Mouse (Mus musculus): ENCODE results near the gene Rsc1a1. TPM values are rescaled to one million over a fixed set of nuclear protein-coding genes. Genes with fewer than 3 reads are reported as not detected.

Gene Rsc1a1
- polyA plus RNA-seq, 1 experiment from 2014 or later = not detected

DNA sequence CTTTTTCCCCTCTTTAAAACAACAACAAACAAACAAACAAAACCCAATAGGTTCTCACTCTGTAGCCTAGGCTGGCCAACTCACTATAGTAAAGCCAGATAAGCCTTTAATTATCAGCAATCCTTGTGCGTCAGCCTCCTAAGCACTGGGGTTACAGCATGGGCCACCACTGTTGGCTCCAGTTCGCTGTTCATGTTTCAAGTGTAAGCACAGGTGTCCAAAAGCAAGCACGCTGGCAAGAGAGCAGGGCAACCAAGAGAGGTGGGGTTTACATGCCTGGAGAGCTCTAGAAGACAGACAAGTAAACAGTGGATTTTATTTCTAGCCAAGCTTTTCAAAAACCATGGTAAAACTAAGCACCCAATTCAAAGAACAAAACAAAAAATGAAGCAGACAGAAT lies 694 bp upstream of the Rsc1a1 start:
- 88% methylated on average over 3 of the region's 3 CpGs for WGBS
- Histone ChIP-seq H3K27ac (replicated peaks) (no peak overlapping the region), H3K4me2 (no peak overlapping the region), H3K4me1 (replicated peaks) (no peaks in the 10 kb centered on the region), H3K9ac (no peak overlapping the region), H3K36me3 (peaks cover 76% of the 10 kb centered on the region), H3K27me3 (no peaks in the 10 kb centered on the region), H3K9me3 (no peaks in the 10 kb centered on the region), H3K4me3 (no peak overlapping the region)
- ATAC-seq (ENCODE audit: low read depth) = no peak

DNA sequence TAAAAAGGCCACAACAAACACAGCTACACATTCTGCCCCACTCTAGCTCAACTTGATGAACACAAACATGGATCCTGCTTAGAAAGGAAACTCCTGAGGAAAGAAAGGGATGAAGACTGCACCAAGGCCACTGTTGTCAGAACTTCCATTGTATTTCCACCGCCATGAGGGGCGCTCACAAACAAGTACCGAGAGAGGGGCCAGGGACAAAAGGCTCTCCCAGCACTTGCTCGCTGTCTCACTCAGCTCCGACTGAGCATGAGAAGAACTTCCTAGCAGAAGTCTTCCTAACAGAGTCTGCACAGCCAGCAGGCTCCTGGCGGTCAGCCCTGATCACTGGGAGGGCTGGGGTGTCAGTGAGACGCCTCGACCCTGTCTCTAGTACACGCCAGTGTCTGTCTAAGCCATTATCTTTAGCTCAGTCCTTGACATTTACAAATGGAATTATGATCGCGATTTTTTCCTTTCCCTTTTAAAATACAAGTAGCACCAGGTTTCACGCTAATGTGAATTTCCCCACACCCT lies 2.6 kb downstream of the Rsc1a1 start:
- Histone ChIP-seq H3K27ac (replicated peaks) (no peak overlapping the region), H3K4me2 (no peak overlapping the region), H3K9ac (no peak overlapping the region), H3K9me3 (no peaks in the 10 kb centered on the region), H3K36me3 (peaks cover 58% of the 10 kb centered on the region), H3K27me3 (no peaks in the 10 kb centered on the region), H3K4me3 (no peak overlapping the region), H3K4me1 (replicated peaks) (no peaks in the 10 kb centered on the region)
- 69% methylated on average over 12 of the region's 12 CpGs for WGBS
- no peak for ATAC-seq (ENCODE audit: low read depth)

DNA sequence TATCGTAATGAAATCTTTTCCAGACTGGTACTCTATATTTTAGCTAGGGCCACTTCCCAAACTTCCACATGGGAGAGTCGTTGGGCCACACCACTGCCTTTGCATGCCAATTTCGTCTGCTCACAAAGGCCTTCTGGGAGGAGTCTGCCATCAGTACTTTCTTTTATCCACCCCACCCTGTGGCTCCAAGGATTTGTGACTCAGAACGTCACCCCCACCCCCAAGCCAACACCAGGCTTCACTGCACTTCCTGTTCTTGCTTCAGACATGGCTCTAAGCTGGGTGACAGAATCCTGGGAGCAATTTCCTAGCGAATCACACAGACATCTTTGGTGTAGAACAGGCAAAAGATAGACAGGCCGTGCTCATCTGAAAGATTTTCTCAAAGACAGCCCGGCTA lies 3.6 kb downstream of the Rsc1a1 start:
- Histone ChIP-seq H3K27ac (replicated peaks) (no peak overlapping the region), H3K9ac (no peak overlapping the region), H3K36me3 (peaks cover 57% of the 10 kb centered on the region), H3K9me3 (no peaks in the 10 kb centered on the region), H3K27me3 (no peaks in the 10 kb centered on the region), H3K4me3 (no peak overlapping the region), H3K4me2 (no peak overlapping the region), H3K4me1 (replicated peaks) (no peaks in the 10 kb centered on the region)
- WGBS = 57% methylated on average over 7 of the region's 7 CpGs
- no peak for ATAC-seq (ENCODE audit: low read depth)

DNA sequence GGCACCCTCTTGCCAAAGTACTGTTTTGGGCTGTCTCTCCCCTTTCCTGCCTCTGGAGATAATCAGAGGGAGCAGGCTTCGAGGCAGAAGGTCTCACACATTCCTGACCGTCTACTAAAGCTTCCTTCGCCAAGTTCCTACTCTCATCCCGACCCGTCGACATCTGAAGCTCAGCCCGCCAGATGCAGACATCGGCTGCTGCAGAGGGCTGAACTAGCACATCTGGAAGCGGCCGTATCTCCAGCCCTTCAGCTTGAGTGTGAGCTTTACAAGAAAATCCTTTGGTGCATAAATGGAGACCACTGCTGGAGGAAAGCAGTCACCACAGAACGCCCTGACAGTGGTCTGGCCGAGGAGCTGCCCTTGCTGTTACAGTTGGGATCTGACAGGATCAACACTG lies 4.5 kb downstream of the Rsc1a1 start:
- Histone ChIP-seq H3K4me2 (no peak overlapping the region), H3K36me3 (peaks cover 48% of the 10 kb centered on the region), H3K4me3 (no peak overlapping the region), H3K9me3 (no peaks in the 10 kb centered on the region), H3K4me1 (replicated peaks) (no peaks in the 10 kb centered on the region), H3K27ac (replicated peaks) (no peak overlapping the region), H3K9ac (no peak overlapping the region), H3K27me3 (no peaks in the 10 kb centered on the region)
- 74% methylated on average over 12 of the region's 12 CpGs for WGBS
- ATAC-seq (ENCODE audit: low read depth) = no peak

GRCm38 (mm10) chr4:141679016-141679415 lies 6.4 kb downstream of the Rsc1a1 start:
- no peak overlapping the region for H3K9ac ChIP-seq
- 95% methylated on average over 2 of the region's 2 CpGs for WGBS
- peaks cover 30% of the 10 kb centered on the region for H3K36me3 ChIP-seq
- no peaks in the 10 kb centered on the region for H3K4me1 ChIP-seq (replicated peaks)
- no peak overlapping the region for H3K4me2 ChIP-seq
- no peak overlapping the region for H3K27ac ChIP-seq (replicated peaks)
- no peak for ATAC-seq (ENCODE audit: low read depth)
- no peaks in the 10 kb centered on the region for H3K9me3 ChIP-seq
- H3K27me3 ChIP-seq = no peaks in the 10 kb centered on the region
- no peak overlapping the region for H3K4me3 ChIP-seq

DNA sequence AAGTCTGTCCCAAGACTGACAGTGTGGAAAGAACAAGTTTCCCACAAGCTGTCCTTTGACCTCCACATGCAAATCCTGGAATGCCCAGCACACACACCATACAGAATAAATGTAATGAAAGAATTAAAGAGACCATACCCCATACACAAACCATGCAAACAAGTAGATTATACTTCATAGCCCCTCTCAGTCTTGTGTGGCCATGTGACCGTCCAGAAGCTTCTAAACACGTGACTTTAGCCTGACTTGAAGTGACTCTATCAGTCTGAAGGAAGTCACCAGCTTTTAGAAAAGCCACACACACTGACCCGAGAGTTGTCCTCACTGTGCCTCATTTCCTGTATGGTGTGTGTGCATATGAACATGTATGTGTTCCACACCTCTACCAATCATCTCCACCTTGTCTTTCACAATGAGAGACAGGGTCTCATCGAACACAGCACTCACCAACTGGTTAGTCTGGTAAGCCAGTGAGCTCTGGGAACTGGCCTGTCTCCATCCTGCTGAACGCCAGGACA lies 8.9 kb downstream of the Rsc1a1 start:
- Histone ChIP-seq H3K9ac (no peak overlapping the region), H3K4me2 (no peak overlapping the region), H3K9me3 (no peaks in the 10 kb centered on the region), H3K27ac (replicated peaks) (no peak overlapping the region), H3K4me3 (no peak overlapping the region), H3K4me1 (replicated peaks) (no peaks in the 10 kb centered on the region), H3K27me3 (no peaks in the 10 kb centered on the region), H3K36me3 (peaks cover 9% of the 10 kb centered on the region; the same call in 1 of the 2 replicates)
- ATAC-seq (ENCODE audit: low read depth) = no peak
- 86% methylated on average over 5 of the region's 5 CpGs for WGBS

- Histone ChIP-seq H3K27ac (replicated peaks) (no peak overlapping the region), H3K36me3 (0 out of 2 replicates have a peak, but pooled peaks cover 4% of the 10 kb centered on the region), H3K9ac (no peak overlapping the region), H3K9me3 (no peaks in the 10 kb centered on the region), H3K4me2 (no peak overlapping the region), H3K4me3 (no peak overlapping the region), H3K27me3 (no peaks in the 10 kb centered on the region), H3K4me1 (replicated peaks) (no peaks in the 10 kb centered on the region)
- 78% methylated on average over 13 of the region's 13 CpGs for WGBS
- no peak for ATAC-seq (ENCODE audit: low read depth)
Observed at GRCm38 (mm10) chr4:141672325-141672724, 13.1 kb downstream of the Rsc1a1 start.

DNA sequence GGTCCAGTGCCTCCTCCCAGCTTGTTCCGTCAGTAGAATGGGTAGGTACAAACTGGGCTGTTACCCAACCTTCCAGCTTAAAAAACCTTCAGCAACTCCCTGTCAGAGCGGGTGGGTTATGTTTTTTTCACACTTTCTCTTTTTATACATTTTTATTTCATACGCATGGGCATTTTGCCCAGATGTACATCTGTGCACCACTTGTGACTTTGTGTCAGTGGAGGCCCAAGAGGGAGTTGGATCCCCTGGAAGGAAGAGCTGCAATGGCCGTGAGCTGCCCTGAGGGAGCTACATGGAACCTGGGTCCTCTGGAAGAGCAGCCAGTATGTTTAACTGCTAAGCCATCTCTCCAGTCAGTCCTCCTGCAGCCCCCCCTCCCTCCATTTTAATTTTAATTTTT lies 14.0 kb downstream of the Rsc1a1 start:
- WGBS = 77% methylated on average over 4 of the region's 4 CpGs
- ATAC-seq (ENCODE audit: low read depth) = no peak

DNA sequence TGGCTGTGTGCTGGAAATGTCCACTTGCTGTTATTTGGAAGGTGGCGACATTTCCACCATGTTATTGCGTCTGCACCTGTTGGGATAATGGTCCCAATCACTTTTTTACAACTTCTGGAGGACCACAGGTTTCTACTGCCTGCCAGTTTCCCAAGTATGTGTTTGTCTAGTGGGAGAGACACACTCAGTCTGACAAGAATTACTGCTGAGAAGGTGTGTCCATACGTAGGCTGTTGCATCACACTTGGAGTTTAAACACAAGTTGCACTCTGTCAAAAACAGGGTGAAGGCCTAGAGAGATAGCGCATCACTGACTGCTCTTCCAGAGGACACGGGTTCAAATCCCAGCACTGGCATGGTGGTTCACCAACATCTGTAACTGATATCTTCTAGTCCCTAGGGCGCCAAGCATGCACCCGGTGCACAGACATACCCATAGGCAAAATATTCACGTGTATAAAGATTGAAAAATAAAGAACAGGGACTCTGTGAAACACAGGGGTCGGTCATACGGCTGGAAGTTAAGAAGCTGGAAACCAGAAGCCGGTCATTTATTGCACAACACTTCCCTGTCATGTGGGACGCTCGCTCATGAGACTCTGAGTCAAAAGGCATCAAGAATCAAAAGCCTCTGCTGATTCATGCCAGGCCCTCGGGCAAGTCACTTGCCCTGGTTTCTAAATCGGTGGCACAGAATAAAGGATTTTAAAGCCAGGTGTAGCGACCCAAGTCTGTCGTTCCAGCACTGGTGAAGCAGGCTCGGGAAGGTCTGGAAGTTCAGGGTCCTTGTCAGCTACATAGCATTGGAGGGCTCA lies 15.3 kb downstream of the Rsc1a1 start:
- Histone ChIP-seq H3K9ac (no peak overlapping the region), H3K36me3 (no peaks in the 10 kb centered on the region), H3K4me3 (no peak overlapping the region), H3K4me2 (no peak overlapping the region), H3K27ac (replicated peaks) (no peak overlapping the region), H3K27me3 (no peaks in the 10 kb centered on the region), H3K9me3 (no peaks in the 10 kb centered on the region), H3K4me1 (replicated peaks) (peaks cover 1% of the 10 kb centered on the region; the same call in 1 of the 2 replicates)
- no peak for ATAC-seq (ENCODE audit: low read depth)
- 83% methylated on average over 18 of the region's 18 CpGs for WGBS

More for the DNA sequence above, 14.0 kb downstream of the Rsc1a1 start:
- H3K9ac ChIP-seq = no peak overlapping the region
- no peaks in the 10 kb centered on the region for H3K27me3 ChIP-seq
- no peak overlapping the region for H3K27ac ChIP-seq (replicated peaks)
- no peaks in the 10 kb centered on the region for H3K36me3 ChIP-seq
- no peak overlapping the region for H3K4me3 ChIP-seq
- no peaks in the 10 kb centered on the region for H3K4me1 ChIP-seq (replicated peaks)
- no peaks in the 10 kb centered on the region for H3K9me3 ChIP-seq
- no peak overlapping the region for H3K4me2 ChIP-seq

DNA sequence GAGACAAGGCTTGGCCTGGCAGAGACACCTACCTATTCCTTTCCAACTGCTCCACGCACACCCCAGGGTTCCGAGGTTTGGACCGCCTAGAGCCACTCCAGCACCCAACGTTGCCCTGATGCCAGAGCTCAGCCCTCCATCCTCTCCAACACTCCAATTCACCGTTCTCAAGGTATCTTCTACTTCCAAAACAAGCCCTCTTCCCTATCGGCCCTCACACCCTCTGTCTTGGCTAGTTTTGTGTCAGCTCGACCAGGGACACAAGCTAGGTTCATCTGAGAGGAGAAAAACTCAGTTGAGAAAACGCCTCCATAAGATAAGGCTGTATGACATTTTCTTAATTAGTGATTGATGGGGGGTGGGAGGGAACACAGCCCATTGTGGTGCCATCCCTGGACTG lies 20.6 kb downstream of the Rsc1a1 start, which contains the start of gene Plekhm2:
Gene Plekhm2 (minus strand): TSS at position 101 of the 400 bp plus-strand sequence.
- Histone ChIP-seq H3K4me2 (peak within 1 kb of the TSS; percentile 88), H3K4me3 (peak within 1 kb of the TSS; percentile 86), H3K27me3 (no peaks in the 10 kb centered on the region), H3K36me3 (peaks cover 13% of the 10 kb centered on the region; the same call in 1 of the 2 replicates), H3K4me1 (replicated peaks) (peaks cover 23% of the 10 kb centered on the region), H3K27ac (replicated peaks) (peak within 1 kb of the TSS; percentile 86), H3K9me3 (no peaks in the 10 kb centered on the region), H3K9ac (peak within 1 kb of the TSS; percentile 97)
- ATAC-seq (ENCODE audit: low read depth) = no peak
- WGBS = 73% methylated on average over 8 of the region's 8 CpGs

- no peaks in the 10 kb centered on the region for H3K27me3 ChIP-seq
- H3K36me3 ChIP-seq = peaks cover 19% of the 10 kb centered on the region; the same call in 1 of the 2 replicates
- peaks cover 23% of the 10 kb centered on the region for H3K4me1 ChIP-seq (replicated peaks)
- peak overlapping the region; percentile 86 for H3K27ac ChIP-seq (replicated peaks)
- WGBS = 1% methylated on average over 42 of the region's 60 CpGs
- ATAC-seq (ENCODE audit: low read depth) = peak; percentile 85
- no peaks in the 10 kb centered on the region for H3K9me3 ChIP-seq
- peak overlapping the region; percentile 88 for H3K4me2 ChIP-seq
- H3K4me3 ChIP-seq = peak overlapping the region; percentile 86
- peak overlapping the region; percentile 97 for H3K9ac ChIP-seq
Observed at GRCm38 (mm10) chr4:141664011-141664745, 21.2 kb downstream of the Rsc1a1 start.

Data from neural tube, embryonic 13.5 days (tissue).